Mouse (Mus musculus) frontal cortex, postnatal 25 days (tissue): ENCODE results near the gene Ablim1.

Source experiments
- DNase-seq, 2 experiments: peaks; one replicate each; pipeline ENCODE4 v3.0.0; 2022; ENCODE audit warnings: low spot score in 2 of 2

The Ablim1 gene

GRCm38 (mm10) chr19:57067108-57067613 is 247.6 kb downstream of the Ablim1 start:
- no peak for DNase-seq

- DNase-seq, result peak; percentile 50 to 56
These were observed 248.4 kb downstream of the Ablim1 start for GRCm38 (mm10) chr19:57066313-57066712.

GRCm38 (mm10) chr19:57062746-57063145 is 252.0 kb downstream of the Ablim1 start:
- DNase-seq, result no peak

GRCm38 (mm10) chr19:57059018-57059580 is 255.6 kb downstream of the Ablim1 start:
- no peak for DNase-seq

GRCm38 (mm10) chr19:57057568-57057967 is 257.2 kb downstream of the Ablim1 start:
- no peak for DNase-seq

GRCm38 (mm10) chr19:57055215-57056120 is 259.3 kb downstream of the Ablim1 start:
- DNase-seq, result no peak

- no peak for DNase-seq
These were observed 261.8 kb downstream of the Ablim1 start for GRCm38 (mm10) chr19:57052959-57053358.

GRCm38 (mm10) chr19:57052016-57052415 is 262.7 kb downstream of the Ablim1 start:
- no peak for DNase-seq

GRCm38 (mm10) chr19:57049592-57050090 is 265.1 kb downstream of the Ablim1 start:
- DNase-seq, result no peak

- DNase-seq, result no peak
These were observed 266.9 kb downstream of the Ablim1 start for GRCm38 (mm10) chr19:57047671-57048320.

GRCm38 (mm10) chr19:57039258-57039657 is 275.5 kb downstream of the Ablim1 start:
- DNase-seq, result no peak

- DNase-seq, result no peak
These were observed 277.9 kb downstream of the Ablim1 start for GRCm38 (mm10) chr19:57036860-57037259.

- peak; percentile 29 to 52 for DNase-seq
These were observed 283.1 kb downstream of the Ablim1 start for GRCm38 (mm10) chr19:57031582-57031981.

GRCm38 (mm10) chr19:57029461-57029860 is 285.3 kb downstream of the Ablim1 start:
- no peak for DNase-seq

- DNase-seq, result no peak
These were observed 286.2 kb downstream of the Ablim1 start for GRCm38 (mm10) chr19:57028327-57029179.

- DNase-seq, result no peak
These were observed 288.2 kb downstream of the Ablim1 start for GRCm38 (mm10) chr19:57026501-57026900.

GRCm38 (mm10) chr19:57017785-57018179 is 296.9 kb downstream of the Ablim1 start:
- no peak for DNase-seq

- DNase-seq, result no peak
These were observed 297.5 kb downstream of the Ablim1 start for GRCm38 (mm10) chr19:57016995-57017784.

GRCm38 (mm10) chr19:57014808-57015207 is 299.9 kb downstream of the Ablim1 start:
- no peak for DNase-seq

GRCm38 (mm10) chr19:57013271-57013677 is 301.4 kb downstream of the Ablim1 start:
- DNase-seq, result no peak
